Mouse (Mus musculus): ENCODE measurements around the gene Sumf1. TPM values are rescaled to one million over a fixed set of nuclear protein-coding genes. Genes with fewer than 3 reads are reported as not detected.
A peak's percentile ranks its signal among the peaks of the same experiment; 100 is the strongest.

The Sumf1 gene
- polyA plus RNA-seq, 1 experiment from 2014 or later: 30.0 TPM

GRCm38 (mm10) chr6:108107376-108107775 is 78.0 kb downstream of the Sumf1 start:
- no peaks in the 10 kb centered on the region for H3K9me3 ChIP-seq
- no peak overlapping the region for H3K4me2 ChIP-seq
- no peak for ATAC-seq (ENCODE audit: borderline replicate concordance, extremely low read depth, low FRiP score, low TSS enrichment)
- no peak overlapping the region for H3K9ac ChIP-seq
- H3K4me1 ChIP-seq: no peaks in the 10 kb centered on the region
- H3K4me3 ChIP-seq: no peak overlapping the region
- H3K36me3 ChIP-seq: no peaks in the 10 kb centered on the region
- no peak overlapping the region for H3K27ac ChIP-seq
- H3K27me3 ChIP-seq: no peaks in the 10 kb centered on the region

- 0 out of 2 replicates have a peak, but pooled peaks cover 4% of the 10 kb centered on the region for H3K4me1 ChIP-seq
- no peak overlapping the region for H3K27ac ChIP-seq
- H3K27me3 ChIP-seq: no peaks in the 10 kb centered on the region
- no peak for ATAC-seq (ENCODE audit: borderline replicate concordance, extremely low read depth, low FRiP score, low TSS enrichment)
- WGBS: 72% methylated on average over 10 of the region's 10 CpGs
- no peaks in the 10 kb centered on the region for H3K9me3 ChIP-seq
- H3K9ac ChIP-seq: no peak overlapping the region
- H3K36me3 ChIP-seq: no peaks in the 10 kb centered on the region
- H3K4me2 ChIP-seq: no peak overlapping the region
- no peak overlapping the region for H3K4me3 ChIP-seq
These were observed 83.2 kb downstream of the Sumf1 start for GRCm38 (mm10) chr6:108101936-108102830.

- Histone ChIP-seq H3K27me3 (no peaks in the 10 kb centered on the region), H3K9ac (no peak overlapping the region), H3K4me3 (no peak overlapping the region), H3K4me1 (0 out of 2 replicates have a peak, but pooled peaks cover 4% of the 10 kb centered on the region), H3K9me3 (no peaks in the 10 kb centered on the region), H3K36me3 (no peaks in the 10 kb centered on the region), H3K27ac (no peak overlapping the region), H3K4me2 (0 out of 2 replicates have a peak overlapping the region, but pooled peaks have one; percentile 10)
- ATAC-seq (ENCODE audit: borderline replicate concordance, extremely low read depth, low FRiP score, low TSS enrichment): no peak
- 84% methylated on average over 3 of the region's 3 CpGs for WGBS
These were observed 86.5 kb downstream of the Sumf1 start for GRCm38 (mm10) chr6:108098846-108099217.

- Histone ChIP-seq H3K4me3 (no peak overlapping the region), H3K36me3 (no peaks in the 10 kb centered on the region), H3K9ac (no peak overlapping the region), H3K27ac (no peak overlapping the region), H3K4me2 (0 out of 2 replicates have a peak overlapping the region, but pooled peaks have one; percentile 10), H3K9me3 (no peaks in the 10 kb centered on the region), H3K4me1 (0 out of 2 replicates have a peak, but pooled peaks cover 4% of the 10 kb centered on the region), H3K27me3 (no peaks in the 10 kb centered on the region)
- 23% methylated on average over 9 of the region's 9 CpGs for WGBS
- ATAC-seq (ENCODE audit: borderline replicate concordance, extremely low read depth, low FRiP score, low TSS enrichment): peak; percentile 59; the same call in 1 of the 2 replicates
These were observed 87.1 kb downstream of the Sumf1 start for GRCm38 (mm10) chr6:108098171-108098845.

GRCm38 (mm10) chr6:108095445-108095844 is 89.9 kb downstream of the Sumf1 start:
- no peak for ATAC-seq (ENCODE audit: borderline replicate concordance, extremely low read depth, low FRiP score, low TSS enrichment)
- 81% methylated on average over 5 of the region's 5 CpGs for WGBS

GRCm38 (mm10) chr6:108093449-108093848 is 91.9 kb downstream of the Sumf1 start:
- WGBS: 74% methylated on average over 3 of the region's 3 CpGs
- H3K9me3 ChIP-seq: no peaks in the 10 kb centered on the region
- ATAC-seq (ENCODE audit: borderline replicate concordance, extremely low read depth, low FRiP score, low TSS enrichment): no peak
- H3K27ac ChIP-seq: no peak overlapping the region
- H3K36me3 ChIP-seq: no peaks in the 10 kb centered on the region
- H3K27me3 ChIP-seq: no peaks in the 10 kb centered on the region
- no peak overlapping the region for H3K4me3 ChIP-seq
- no peak overlapping the region for H3K4me2 ChIP-seq
- H3K9ac ChIP-seq: no peak overlapping the region
- no peaks in the 10 kb centered on the region for H3K4me1 ChIP-seq

More at GRCm38 (mm10) chr6:108095445-108095844, 89.9 kb downstream of the Sumf1 start:
- no peaks in the 10 kb centered on the region for H3K27me3 ChIP-seq
- no peaks in the 10 kb centered on the region for H3K9me3 ChIP-seq
- no peak overlapping the region for H3K4me3 ChIP-seq
- no peak overlapping the region for H3K4me2 ChIP-seq
- 0 out of 2 replicates have a peak, but pooled peaks cover 4% of the 10 kb centered on the region for H3K4me1 ChIP-seq
- H3K27ac ChIP-seq: no peak overlapping the region
- H3K9ac ChIP-seq: no peak overlapping the region
- H3K36me3 ChIP-seq: no peaks in the 10 kb centered on the region

GRCm38 (mm10) chr6:108092646-108093045 is 92.7 kb downstream of the Sumf1 start:
- 83% methylated on average over 3 of the region's 3 CpGs for WGBS
- H3K4me1 ChIP-seq: no peaks in the 10 kb centered on the region
- no peaks in the 10 kb centered on the region for H3K27me3 ChIP-seq
- H3K4me3 ChIP-seq: no peak overlapping the region
- no peaks in the 10 kb centered on the region for H3K36me3 ChIP-seq
- ATAC-seq (ENCODE audit: borderline replicate concordance, extremely low read depth, low FRiP score, low TSS enrichment): no peak
- H3K27ac ChIP-seq: no peak overlapping the region
- no peaks in the 10 kb centered on the region for H3K9me3 ChIP-seq
- H3K9ac ChIP-seq: no peak overlapping the region
- H3K4me2 ChIP-seq: no peak overlapping the region

- no peaks in the 10 kb centered on the region for H3K36me3 ChIP-seq
- no peak for ATAC-seq (ENCODE audit: borderline replicate concordance, extremely low read depth, low FRiP score, low TSS enrichment)
- H3K9me3 ChIP-seq: no peaks in the 10 kb centered on the region
- WGBS: 54% methylated on average over 1 of the region's 1 CpGs
- no peaks in the 10 kb centered on the region for H3K4me1 ChIP-seq
- H3K4me3 ChIP-seq: no peak overlapping the region
- H3K4me2 ChIP-seq: no peak overlapping the region
- no peaks in the 10 kb centered on the region for H3K27me3 ChIP-seq
- no peak overlapping the region for H3K9ac ChIP-seq
- H3K27ac ChIP-seq: no peak overlapping the region
These were observed 94.1 kb downstream of the Sumf1 start for GRCm38 (mm10) chr6:108091296-108091695.

GRCm38 (mm10) chr6:108075857-108076256 is 109.5 kb downstream of the Sumf1 start:
- Histone ChIP-seq H3K27ac (no peak overlapping the region), H3K4me1 (no peaks in the 10 kb centered on the region), H3K9ac (no peak overlapping the region), H3K27me3 (no peaks in the 10 kb centered on the region), H3K9me3 (no peaks in the 10 kb centered on the region), H3K4me2 (no peak overlapping the region), H3K4me3 (no peak overlapping the region), H3K36me3 (peaks cover 11% of the 10 kb centered on the region; the same call in 1 of the 2 replicates)
- WGBS: 94% methylated on average over 7 of the region's 7 CpGs
- no peak for ATAC-seq (ENCODE audit: borderline replicate concordance, extremely low read depth, low FRiP score, low TSS enrichment)

GRCm38 (mm10) chr6:108074624-108075023 is 110.8 kb downstream of the Sumf1 start:
- no peak overlapping the region for H3K4me3 ChIP-seq
- H3K27ac ChIP-seq: no peak overlapping the region
- no peak overlapping the region for H3K4me2 ChIP-seq
- H3K27me3 ChIP-seq: no peaks in the 10 kb centered on the region
- H3K9ac ChIP-seq: no peak overlapping the region
- no peak for ATAC-seq (ENCODE audit: borderline replicate concordance, extremely low read depth, low FRiP score, low TSS enrichment)
- no peaks in the 10 kb centered on the region for H3K4me1 ChIP-seq
- H3K9me3 ChIP-seq: no peaks in the 10 kb centered on the region
- WGBS: 81% methylated on average over 10 of the region's 10 CpGs
- peaks cover 11% of the 10 kb centered on the region; the same call in 1 of the 2 replicates for H3K36me3 ChIP-seq

- no peak for ATAC-seq (ENCODE audit: borderline replicate concordance, extremely low read depth, low FRiP score, low TSS enrichment)
- Histone ChIP-seq H3K36me3 (peaks cover 11% of the 10 kb centered on the region; the same call in 1 of the 2 replicates), H3K4me1 (no peaks in the 10 kb centered on the region), H3K27me3 (no peaks in the 10 kb centered on the region), H3K9ac (no peak overlapping the region), H3K9me3 (no peaks in the 10 kb centered on the region), H3K4me2 (no peak overlapping the region), H3K27ac (no peak overlapping the region), H3K4me3 (no peak overlapping the region)
- 80% methylated on average over 2 of the region's 2 CpGs for WGBS
These were observed 111.5 kb downstream of the Sumf1 start for GRCm38 (mm10) chr6:108073931-108074330.

- H3K4me3 ChIP-seq: no peak overlapping the region
- no peaks in the 10 kb centered on the region for H3K4me1 ChIP-seq
- H3K9ac ChIP-seq: no peak overlapping the region
- H3K9me3 ChIP-seq: no peaks in the 10 kb centered on the region
- H3K36me3 ChIP-seq: peaks cover 11% of the 10 kb centered on the region; the same call in 1 of the 2 replicates
- no peaks in the 10 kb centered on the region for H3K27me3 ChIP-seq
- 71% methylated on average over 5 of the region's 5 CpGs for WGBS
- no peak for ATAC-seq (ENCODE audit: borderline replicate concordance, extremely low read depth, low FRiP score, low TSS enrichment)
- no peak overlapping the region for H3K27ac ChIP-seq
- no peak overlapping the region for H3K4me2 ChIP-seq
These were observed 112.3 kb downstream of the Sumf1 start for GRCm38 (mm10) chr6:108073071-108073470.
